Mouse (Mus musculus): Measurements from ENCODE around the gene Slc25a34. TPM values are rescaled to one million over a fixed set of nuclear protein-coding genes. Genes with fewer than 3 reads are reported as not detected.
A peak's percentile ranks its signal among the peaks of the same experiment; 100 is the strongest.

Slc25a34 gene
- 10 to 100 TPM; 21.4 to 26.7 TPM for total RNA-seq (2021)
- long read RNA-seq, experiment 1, partial matches to known transcripts, result 3 of 3 reads
- long read RNA-seq, experiment 1, other reads (novel, unspliced or antisense), result 0 of 3 reads
- long read RNA-seq, experiment 2, partial matches to known transcripts, result 0 of 3 reads
- long read RNA-seq, experiment 2, other reads (novel, unspliced or antisense), result 3 of 3 reads

DNA sequence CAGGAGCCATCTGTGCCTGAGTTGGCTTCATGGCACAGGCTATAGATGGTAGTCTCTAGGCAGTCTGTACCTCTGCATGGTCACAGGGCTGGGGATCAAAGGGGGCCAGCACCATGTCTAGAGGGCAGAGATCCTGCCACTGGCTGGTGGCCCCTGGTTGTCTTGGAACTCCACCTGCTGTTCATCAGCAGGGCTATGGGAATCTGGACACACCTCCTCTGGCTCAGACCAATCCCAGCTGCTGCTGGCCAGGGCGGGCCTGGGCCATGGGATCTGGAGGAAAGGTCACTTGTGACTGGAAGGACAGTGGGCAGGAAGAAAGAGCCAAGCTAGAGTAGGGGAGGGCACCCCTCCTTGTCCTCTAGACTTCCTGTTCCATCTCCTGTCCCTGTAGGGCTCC, at the start of gene Slc25a34:
TSS of gene Slc25a34 (minus strand) at position 156 of the 400 bp plus-strand sequence.
- peak in 1 of 2 experiments; percentile 67 for DNase-seq (ENCODE audit: low spot score in 2 of 2)

DNA sequence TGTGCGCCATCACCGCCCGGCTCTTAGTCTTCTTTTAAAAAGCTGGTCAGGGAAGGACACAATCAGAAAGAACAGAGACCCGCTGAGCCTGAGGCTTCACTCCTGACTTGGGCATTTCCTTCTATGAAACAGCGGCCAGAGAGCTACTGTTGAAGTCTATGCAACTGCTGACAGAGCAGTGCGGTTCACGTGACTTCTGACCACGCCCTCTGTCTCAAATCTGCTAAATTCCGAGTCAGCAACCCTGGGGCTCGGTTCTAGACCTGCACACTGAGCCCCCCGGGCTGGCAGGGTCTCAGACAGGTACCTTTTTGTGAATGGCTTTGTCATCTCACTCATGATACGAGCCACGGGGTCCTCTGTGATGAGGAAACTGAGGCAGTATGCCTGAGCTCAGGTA, 48.7 kb upstream of the Slc25a34 start:
- no peak for DNase-seq (ENCODE audit: low spot score in 2 of 2)

DNA sequence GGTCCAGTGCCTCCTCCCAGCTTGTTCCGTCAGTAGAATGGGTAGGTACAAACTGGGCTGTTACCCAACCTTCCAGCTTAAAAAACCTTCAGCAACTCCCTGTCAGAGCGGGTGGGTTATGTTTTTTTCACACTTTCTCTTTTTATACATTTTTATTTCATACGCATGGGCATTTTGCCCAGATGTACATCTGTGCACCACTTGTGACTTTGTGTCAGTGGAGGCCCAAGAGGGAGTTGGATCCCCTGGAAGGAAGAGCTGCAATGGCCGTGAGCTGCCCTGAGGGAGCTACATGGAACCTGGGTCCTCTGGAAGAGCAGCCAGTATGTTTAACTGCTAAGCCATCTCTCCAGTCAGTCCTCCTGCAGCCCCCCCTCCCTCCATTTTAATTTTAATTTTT, 47.8 kb upstream of the Slc25a34 start:
- DNase-seq (ENCODE audit: low spot score in 2 of 2), result no peak

DNA sequence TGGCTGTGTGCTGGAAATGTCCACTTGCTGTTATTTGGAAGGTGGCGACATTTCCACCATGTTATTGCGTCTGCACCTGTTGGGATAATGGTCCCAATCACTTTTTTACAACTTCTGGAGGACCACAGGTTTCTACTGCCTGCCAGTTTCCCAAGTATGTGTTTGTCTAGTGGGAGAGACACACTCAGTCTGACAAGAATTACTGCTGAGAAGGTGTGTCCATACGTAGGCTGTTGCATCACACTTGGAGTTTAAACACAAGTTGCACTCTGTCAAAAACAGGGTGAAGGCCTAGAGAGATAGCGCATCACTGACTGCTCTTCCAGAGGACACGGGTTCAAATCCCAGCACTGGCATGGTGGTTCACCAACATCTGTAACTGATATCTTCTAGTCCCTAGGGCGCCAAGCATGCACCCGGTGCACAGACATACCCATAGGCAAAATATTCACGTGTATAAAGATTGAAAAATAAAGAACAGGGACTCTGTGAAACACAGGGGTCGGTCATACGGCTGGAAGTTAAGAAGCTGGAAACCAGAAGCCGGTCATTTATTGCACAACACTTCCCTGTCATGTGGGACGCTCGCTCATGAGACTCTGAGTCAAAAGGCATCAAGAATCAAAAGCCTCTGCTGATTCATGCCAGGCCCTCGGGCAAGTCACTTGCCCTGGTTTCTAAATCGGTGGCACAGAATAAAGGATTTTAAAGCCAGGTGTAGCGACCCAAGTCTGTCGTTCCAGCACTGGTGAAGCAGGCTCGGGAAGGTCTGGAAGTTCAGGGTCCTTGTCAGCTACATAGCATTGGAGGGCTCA, 46.5 kb upstream of the Slc25a34 start:
- DNase-seq (ENCODE audit: low spot score in 2 of 2), result no peak

DNA sequence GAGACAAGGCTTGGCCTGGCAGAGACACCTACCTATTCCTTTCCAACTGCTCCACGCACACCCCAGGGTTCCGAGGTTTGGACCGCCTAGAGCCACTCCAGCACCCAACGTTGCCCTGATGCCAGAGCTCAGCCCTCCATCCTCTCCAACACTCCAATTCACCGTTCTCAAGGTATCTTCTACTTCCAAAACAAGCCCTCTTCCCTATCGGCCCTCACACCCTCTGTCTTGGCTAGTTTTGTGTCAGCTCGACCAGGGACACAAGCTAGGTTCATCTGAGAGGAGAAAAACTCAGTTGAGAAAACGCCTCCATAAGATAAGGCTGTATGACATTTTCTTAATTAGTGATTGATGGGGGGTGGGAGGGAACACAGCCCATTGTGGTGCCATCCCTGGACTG, 41.2 kb upstream of the Slc25a34 start, which contains the start of gene Plekhm2:
TSS of gene Plekhm2 (minus strand) at position 101 of the 400 bp plus-strand sequence.
- no peak for DNase-seq (ENCODE audit: low spot score in 2 of 2)

DNA sequence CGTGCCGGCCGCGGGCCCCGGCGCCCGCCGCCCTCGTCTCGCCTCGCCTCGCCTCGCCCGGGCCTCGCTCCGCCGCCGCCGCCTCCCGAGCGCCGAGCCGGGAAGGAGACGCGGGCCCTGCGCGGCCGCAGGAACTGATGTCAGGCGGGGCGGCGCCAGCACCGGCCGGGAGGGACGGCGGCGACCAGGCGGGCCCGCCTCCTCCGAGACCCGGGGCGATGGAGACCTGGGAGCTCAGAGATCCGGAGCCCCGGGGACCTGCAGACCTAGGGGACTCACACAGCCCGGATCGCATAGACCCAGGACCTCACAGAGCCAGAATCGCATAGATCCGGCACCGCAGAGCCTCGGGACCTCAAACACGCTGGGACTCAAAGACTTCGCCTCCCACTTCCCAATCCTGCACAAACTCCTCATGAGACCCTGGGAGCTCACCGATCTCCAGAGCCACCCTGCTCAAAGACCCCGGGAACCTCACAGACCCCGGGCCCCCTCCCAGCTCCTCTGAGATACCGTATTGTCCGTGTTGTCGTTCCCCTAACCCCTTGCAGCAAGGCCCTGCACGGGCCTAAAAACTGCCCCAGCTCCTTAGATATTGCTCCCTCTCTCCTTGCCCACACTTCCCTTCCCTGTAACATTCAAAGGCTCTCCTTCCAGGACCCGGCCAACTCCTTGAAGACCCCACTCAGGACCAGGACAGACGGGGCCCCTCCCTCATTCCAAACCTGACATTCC, 40.6 kb upstream of the Slc25a34 start:
- peak; percentile 70 to 81 for DNase-seq (ENCODE audit: low spot score in 2 of 2)

DNA sequence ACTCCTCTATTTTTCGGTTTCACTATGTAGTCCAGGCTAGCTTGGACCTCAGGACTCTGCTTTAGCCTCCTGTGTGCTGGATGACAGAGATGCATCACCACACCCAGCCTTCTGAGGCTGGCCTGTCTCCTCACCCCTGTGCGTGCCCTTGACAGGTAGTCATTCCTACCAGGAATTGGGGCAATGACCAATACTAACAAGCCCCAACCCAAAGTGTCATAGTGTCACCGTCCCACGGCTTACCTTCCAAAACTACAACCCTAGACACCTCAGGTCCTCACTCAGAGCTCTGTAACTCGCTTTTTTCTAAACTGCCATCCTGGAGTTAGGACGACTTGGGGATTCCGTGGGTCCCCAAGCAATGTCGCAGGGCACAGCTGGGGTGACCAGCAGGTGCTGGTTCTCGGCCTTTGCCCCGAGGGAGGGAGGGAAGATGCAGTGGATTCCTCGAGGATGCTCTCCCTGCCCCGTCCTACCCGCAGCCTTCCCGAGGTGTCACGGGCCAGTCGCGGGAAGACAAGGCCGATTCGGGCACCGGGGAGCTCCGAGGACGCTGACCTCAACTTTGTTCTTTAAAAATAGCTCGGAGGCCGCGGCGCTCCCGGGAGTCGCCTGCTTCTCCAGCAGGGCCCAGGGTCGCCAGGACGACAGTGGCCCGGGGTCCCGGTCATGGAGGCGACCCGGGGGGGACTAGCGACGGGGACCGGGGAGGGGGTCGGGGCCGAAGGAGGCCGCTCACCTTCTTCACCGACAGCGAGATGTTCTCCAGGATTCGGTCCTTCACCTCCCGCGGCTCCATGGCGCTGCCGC, 39.7 kb upstream of the Slc25a34 start:
- DNase-seq (ENCODE audit: low spot score in 2 of 2), result peak in 1 of 2 experiments; percentile 50

DNA sequence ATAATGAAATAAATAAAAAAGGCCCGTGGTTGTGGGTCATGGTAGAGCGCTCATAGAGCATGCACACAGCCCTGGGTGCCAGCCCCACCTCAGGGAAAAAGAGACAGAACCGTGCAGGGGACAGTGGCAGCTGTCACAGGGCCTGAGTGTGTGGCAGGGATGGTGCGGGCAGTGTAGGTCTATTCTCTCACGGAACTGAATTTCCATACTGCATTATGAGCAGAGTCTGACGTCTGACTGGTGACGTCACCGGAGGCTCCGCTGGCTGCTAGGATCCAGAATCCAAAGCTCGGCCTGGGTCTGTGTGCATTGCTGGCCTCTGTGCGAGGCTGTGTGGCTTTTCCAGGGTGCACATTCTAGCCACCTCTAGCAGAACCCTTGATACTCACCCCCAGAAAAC, 37.3 kb upstream of the Slc25a34 start:
- no peak for DNase-seq (ENCODE audit: low spot score in 2 of 2)

DNA sequence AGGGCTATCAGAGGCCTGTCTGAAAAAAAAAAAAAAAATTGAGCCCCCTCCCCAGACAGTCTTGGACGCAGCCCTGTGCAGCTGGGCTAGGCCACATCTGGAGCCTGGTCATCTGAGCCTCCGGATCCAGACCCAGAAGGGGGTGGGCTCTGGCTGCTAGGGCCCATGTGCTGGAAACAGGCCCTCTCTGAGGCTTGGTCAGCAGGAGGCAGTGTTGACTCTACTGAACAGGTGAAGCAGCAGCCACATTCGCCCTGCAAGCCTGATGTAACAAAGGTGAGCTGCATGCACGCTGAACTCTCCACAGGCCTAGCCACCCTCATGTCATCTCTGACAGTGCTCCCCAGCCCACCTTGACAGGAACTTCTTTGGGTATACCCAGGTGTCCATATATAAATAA, 36.1 kb upstream of the Slc25a34 start:
- DNase-seq (ENCODE audit: low spot score in 2 of 2), result no peak

DNA sequence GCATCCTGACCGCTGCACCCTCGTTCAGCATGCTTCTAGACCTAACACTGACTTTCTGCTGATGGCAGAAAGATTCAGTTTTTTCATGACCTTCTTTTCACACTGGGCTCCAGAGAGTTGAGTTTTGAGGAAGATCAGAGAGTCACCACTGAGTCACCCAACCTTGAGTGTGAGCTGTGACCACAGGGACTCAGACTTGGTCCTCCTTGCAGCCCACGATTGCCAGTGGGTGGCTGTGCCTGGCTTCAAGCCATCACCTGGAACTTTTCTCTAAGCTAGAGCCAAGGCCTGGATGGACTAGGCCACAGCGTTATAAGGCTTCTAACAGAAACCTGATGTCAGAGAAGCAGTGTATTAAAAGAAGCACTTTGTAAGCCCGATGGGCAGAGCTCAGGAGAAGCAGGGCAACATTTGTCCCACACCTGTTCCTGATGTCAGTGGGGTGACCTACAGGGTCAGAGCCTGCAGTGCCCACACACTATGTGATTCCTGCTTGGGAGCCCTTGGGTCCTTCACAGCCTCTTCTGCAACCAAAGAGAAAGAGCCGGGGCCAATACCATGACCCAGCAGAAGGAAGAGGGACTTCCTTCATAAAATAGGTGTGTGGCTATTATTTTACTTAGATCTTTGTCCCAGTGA, 35.3 kb upstream of the Slc25a34 start:
- DNase-seq (ENCODE audit: low spot score in 2 of 2), result no peak

DNA sequence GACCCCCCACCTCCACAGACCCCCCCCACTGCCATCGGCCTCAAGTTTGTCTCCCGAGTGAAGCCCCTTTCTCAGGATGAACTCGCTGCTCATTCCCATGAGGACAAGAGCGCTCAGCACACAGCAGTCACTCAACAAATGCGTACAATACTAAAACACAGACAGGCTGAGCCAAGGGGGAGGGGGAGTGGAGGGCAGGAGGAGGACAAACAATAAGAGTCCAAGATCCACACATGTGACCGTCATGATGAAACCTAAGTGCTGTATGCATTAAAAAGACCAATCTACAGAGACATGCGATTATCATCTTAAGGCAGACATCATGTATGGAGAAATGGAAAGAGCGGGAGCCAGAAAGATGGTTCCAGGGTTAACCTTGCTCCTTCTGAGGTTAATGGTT, 33.3 kb upstream of the Slc25a34 start:
- no peak for DNase-seq (ENCODE audit: low spot score in 2 of 2)

DNA sequence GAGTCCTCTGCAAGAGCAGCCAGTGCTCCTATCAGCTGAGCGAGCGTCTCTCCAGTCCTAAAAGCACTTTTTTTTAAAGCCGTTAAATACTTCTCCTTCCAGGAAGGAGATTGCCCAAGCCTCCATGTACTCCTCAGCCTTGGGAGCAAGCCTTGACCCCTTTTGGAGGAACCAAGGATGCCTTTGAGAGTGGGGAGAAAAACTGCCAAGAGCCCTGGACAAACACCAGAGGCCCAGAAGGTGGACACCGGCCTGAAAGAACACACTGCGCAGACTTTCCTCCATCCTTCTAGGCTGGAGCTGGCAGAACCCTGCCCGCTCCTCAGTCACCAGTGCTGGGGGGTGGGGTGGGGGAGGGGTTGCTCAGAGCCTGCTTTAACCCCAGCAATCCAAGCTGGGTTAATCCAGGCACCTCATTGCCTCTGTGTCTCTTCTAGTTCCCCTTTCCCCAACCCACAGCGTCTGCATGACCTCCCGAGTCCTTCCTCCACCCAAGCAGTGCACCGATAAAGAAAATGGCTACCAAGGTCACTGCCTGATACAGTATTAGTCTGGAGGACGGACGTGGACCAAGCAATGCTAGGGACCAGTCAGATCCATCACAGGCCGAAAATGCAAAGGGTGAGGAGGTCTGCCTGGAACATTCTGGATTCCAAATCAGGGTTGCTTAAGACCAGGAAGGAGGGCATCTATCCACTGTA, 32.4 kb upstream of the Slc25a34 start:
- no peak for DNase-seq (ENCODE audit: low spot score in 2 of 2)

DNA sequence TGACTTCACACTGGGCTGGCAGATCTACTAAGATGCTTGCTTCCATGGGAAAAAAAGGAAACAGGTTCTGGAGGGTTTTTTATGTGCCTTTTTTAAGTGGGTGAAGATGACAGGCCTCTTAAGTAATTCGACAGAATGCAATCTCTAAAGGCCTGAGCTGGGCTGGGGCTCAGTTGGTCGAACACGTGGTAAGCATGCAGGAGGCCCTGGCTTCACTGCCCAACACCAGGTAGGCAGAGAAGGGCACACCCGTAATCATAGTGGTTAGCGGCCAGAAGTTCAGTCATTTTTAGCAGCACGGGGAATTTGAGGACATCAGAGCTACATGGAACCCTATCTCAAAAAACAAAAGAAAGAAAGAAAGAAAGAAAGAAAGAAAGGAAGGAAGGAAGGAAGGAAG, 30.9 kb upstream of the Slc25a34 start:
- DNase-seq (ENCODE audit: low spot score in 2 of 2), result no peak

DNA sequence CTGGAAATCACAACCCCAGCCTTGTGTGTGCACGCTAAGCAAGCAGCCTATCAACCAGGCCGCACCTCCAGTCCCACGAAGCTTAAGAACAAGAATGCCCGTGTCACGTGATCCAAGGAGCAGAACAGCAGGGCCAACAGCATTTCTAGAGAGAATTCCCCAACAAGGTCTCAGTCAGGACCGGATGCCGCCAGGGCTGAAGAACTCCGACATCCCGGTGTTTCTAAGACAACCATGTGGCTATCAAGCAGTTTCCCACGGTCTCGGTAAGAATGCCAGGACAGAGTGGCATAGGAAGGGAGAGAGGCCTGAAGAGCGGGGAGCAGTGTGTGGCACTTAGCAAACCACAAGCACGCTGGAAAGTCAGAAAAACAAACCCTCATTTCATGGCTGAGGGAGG, 30.2 kb upstream of the Slc25a34 start:
- DNase-seq (ENCODE audit: low spot score in 2 of 2), result no peak

DNA sequence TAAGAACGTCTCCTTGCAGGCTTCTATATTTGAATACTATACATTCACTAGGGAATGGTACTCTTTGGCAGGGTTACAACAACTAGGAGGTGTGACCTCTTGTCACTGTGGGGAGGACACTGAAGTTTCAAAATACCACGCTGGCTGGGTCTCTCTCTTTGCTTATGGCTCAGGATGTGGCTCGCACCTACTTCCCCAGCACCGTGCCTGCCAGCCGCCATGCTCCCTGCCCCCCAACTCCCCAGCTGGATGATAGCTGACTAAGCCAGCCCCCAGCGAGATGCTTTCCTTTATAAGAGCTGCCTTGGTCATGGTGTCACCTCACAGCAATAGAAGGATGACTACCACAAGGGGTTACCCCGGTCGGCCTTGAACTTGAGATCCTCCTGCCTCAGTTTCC, 29.4 kb upstream of the Slc25a34 start:
- no peak for DNase-seq (ENCODE audit: low spot score in 2 of 2)

DNA sequence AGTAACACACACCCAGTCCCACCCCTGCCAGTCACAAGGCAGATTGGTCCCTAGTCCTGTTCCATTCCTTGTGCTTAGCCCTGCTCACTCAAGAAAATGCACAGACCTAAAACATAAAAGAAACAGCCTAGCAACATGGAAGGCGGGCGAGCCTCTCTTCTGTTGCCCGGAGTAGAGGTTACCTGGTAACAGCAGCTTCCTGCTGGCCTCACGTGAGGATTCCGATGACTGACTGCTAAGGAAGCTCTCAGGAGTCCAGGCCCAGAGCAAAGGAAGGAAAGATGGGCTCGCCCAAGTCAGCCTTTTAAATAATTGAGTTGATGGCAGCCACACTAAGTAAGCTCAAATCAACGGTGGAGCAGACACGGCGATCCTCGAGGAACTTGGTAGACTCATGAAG, 28.3 kb upstream of the Slc25a34 start:
- no peak for DNase-seq (ENCODE audit: low spot score in 2 of 2)

DNA sequence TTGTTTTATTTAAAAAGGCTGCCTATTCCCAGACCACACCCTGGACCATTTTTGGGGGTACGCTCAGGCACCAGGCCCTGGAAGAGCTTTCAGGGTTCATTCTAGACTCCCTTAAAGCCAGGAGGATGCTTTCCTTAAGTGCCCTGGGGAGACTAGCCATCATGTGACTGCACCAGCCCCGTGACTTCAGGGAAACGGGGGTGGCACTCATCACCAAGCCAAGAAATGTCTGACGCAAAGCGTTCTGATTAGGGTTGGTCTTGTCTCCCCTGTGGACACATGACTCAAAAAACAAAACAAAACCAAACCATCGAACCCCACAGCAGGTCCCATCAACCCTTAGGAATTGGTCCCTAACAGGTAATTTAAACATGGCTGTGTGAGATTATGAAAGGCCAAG, 27.7 kb upstream of the Slc25a34 start:
- DNase-seq (ENCODE audit: low spot score in 2 of 2), result no peak

DNA sequence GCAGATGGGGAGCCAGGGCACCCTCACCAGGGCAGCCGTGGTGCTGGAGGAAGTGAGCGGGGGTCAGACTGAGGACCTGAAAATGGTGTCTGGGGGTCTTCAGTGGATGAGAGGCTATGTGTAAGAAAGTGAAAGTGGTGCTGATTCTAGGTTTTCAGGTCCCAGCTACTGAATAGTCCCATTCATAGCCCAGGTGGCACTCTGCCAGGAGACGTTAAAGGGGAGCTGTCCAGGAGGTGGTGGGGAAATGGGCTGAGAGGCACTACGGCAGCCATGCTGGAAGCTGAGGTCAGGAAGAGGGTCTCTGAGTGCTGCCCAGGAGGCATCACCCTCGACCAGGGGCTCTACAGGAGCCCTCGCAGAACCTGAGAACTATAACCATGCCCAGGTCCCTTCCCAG, 25.6 kb upstream of the Slc25a34 start:
- no peak for DNase-seq (ENCODE audit: low spot score in 2 of 2)

DNA sequence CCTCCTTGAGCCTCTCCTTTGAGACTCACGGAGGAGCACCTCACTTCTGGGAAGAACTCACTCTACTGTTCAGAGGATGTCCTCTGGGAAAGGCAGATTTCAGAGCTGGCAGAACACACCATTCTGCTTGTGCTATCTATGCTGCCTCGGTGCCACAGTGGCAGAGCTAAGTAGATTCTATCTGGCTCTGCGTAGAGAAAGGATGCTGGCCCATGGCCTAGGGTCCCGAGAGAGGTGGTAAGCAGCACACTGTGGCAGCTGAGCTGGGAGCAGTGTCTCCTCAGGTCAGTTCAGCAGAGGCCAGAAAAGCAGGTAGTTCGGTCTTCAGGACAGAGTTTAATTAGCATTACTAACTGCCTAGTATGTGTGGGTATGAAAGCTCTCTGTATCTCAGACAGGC, 24.6 kb upstream of the Slc25a34 start:
- DNase-seq (ENCODE audit: low spot score in 2 of 2), result no peak

DNA sequence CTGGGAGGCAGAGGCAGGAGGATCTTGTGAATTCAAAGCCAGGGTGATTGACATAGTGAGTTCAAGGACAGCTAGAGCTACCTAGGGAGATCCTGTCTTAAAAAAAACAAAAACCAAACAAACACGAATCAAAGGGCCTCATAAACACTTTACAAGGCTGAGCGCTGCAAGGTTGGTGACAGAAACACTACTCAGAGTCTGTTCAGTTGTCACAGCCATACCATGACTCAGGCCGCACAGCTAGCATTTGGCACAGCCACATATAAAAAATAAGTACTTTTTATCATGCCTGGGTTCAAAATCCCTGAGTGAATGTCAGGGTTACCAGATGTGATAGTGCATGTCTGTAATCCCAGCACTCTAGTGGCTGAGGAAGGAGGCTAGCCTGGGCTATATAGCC, 23.6 kb upstream of the Slc25a34 start:
- DNase-seq (ENCODE audit: low spot score in 2 of 2), result no peak
